Mouse (Mus musculus): ENCODE data around the gene Clec2l. TPM values are rescaled to one million over a fixed set of nuclear protein-coding genes. Genes with fewer than 3 reads are reported as not detected.
"Not testable (repeated sequence)": the region's sequence is repeated elsewhere in the genome, so short reads cannot be mapped to it uniquely, and the experiment has no call there.

Clec2l gene
- polyA plus RNA-seq, 1 experiment from 2014 or later: 3.3 TPM

DNA sequence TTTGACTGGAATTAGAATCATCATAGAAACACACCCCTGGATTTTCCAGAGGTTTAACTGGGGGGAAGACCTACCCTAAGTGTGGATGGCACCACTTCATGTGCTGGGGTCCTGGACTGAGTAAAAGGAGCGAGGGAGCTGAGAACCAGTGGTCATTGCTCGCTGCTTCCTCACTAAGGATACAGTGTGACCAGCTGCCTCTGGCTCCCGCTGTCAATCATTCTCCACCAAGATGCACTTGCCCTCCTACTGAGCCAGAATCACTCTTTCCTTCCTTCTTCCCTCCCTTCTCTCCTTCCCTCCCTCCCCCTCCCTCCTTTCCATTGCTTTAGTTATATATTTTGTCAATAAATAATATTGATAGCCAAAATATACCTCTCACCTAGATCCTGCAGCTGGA is 19.8 kb upstream of the Clec2l start:
- DNase-seq (ENCODE audit: low spot score) (no peak), ATAC-seq (ENCODE audit: low read depth) (no peak)
- Histone ChIP-seq H3K4me3 (ENCODE audit: low read depth, low read length) (no peak overlapping the region), H3K4me1 (ENCODE audit: control insufficient read depth, insufficient read depth, low read length) (peaks cover 7% of the 10 kb centered on the region), H3K36me3 (ENCODE audit: control insufficient read depth, insufficient read depth, low read length) (no peaks in the 10 kb centered on the region), H3K27ac (replicated peaks; ENCODE audit: low read depth, low read length) (no peak overlapping the region), H3K9me3 (ENCODE audit: control insufficient read depth, low read length) (no peaks in the 10 kb centered on the region), H3K4me2 (ENCODE audit: low read depth, low read length) (no peak overlapping the region), H3K9ac (ENCODE audit: low read depth, low read length) (no peak overlapping the region), H3K27me3 (replicated peaks; ENCODE audit: control insufficient read depth, insufficient read depth, low read length) (peaks cover 27% of the 10 kb centered on the region)
- 73% methylated on average over 3 of the region's 3 CpGs for WGBS

DNA sequence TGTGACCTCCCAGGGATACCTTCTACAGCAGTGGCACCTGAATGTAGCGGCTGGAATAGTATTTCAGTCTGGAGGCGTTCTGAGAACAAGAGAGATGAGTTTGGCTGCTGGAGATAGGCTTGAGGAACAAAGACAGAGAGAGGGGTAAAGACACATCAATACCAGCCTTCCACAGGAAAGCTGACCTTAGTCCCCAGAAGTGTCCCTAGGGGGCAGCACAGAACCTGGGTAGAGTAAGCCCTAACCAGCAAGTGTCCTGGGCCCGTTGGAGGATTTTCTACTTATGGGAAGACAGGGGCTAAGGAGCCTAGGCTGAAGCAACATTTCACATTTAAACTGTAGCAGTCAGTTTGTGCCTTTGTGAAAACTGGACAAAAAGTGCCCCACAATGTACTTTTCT is 13.3 kb upstream of the Clec2l start:
- H3K4me1 ChIP-seq (ENCODE audit: control insufficient read depth, insufficient read depth, low read length): no peaks in the 10 kb centered on the region
- H3K4me3 ChIP-seq (ENCODE audit: low read depth, low read length): no peak overlapping the region
- no peaks in the 10 kb centered on the region for H3K9me3 ChIP-seq (ENCODE audit: control insufficient read depth, low read length)
- WGBS: 59% methylated on average over 3 of the region's 3 CpGs
- no peak for DNase-seq (ENCODE audit: low spot score)
- ATAC-seq (ENCODE audit: low read depth): no peak
- no peaks in the 10 kb centered on the region for H3K27me3 ChIP-seq (replicated peaks; ENCODE audit: control insufficient read depth, insufficient read depth, low read length)
- H3K27ac ChIP-seq (replicated peaks; ENCODE audit: low read depth, low read length): no peak overlapping the region
- H3K9ac ChIP-seq (ENCODE audit: low read depth, low read length): no peak overlapping the region
- no peaks in the 10 kb centered on the region for H3K36me3 ChIP-seq (ENCODE audit: control insufficient read depth, insufficient read depth, low read length)
- H3K4me2 ChIP-seq (ENCODE audit: low read depth, low read length): no peak overlapping the region

- no peaks in the 10 kb centered on the region for H3K36me3 ChIP-seq (ENCODE audit: control insufficient read depth, insufficient read depth, low read length)
- peak; percentile 70 for ATAC-seq (ENCODE audit: low read depth)
- no peak overlapping the region for H3K4me2 ChIP-seq (ENCODE audit: low read depth, low read length)
- no peak overlapping the region for H3K4me3 ChIP-seq (ENCODE audit: low read depth, low read length)
- DNase-seq (ENCODE audit: low spot score): peak; percentile 76
- H3K9me3 ChIP-seq (ENCODE audit: control insufficient read depth, low read length): no peaks in the 10 kb centered on the region
- H3K27me3 ChIP-seq (replicated peaks; ENCODE audit: control insufficient read depth, insufficient read depth, low read length): no peaks in the 10 kb centered on the region
- WGBS: 37% methylated on average over 14 of the region's 14 CpGs
- H3K27ac ChIP-seq (replicated peaks; ENCODE audit: low read depth, low read length): no peak overlapping the region
- no peaks in the 10 kb centered on the region for H3K4me1 ChIP-seq (ENCODE audit: control insufficient read depth, insufficient read depth, low read length)
- no peak overlapping the region for H3K9ac ChIP-seq (ENCODE audit: low read depth, low read length)
These were observed 12.5 kb upstream of the Clec2l start for GRCm38 (mm10) chr6:38650263-38650937.

GRCm38 (mm10) chr6:38661626-38662025 is 1.2 kb upstream of the Clec2l start:
- ATAC-seq (ENCODE audit: low read depth): no peak
- DNase-seq (ENCODE audit: low spot score): no peak
- H3K9me3 ChIP-seq (ENCODE audit: control insufficient read depth, low read length): no peaks in the 10 kb centered on the region
- no peak overlapping the region for H3K9ac ChIP-seq (ENCODE audit: low read depth, low read length)
- no peaks in the 10 kb centered on the region; the same call in 1 of the 2 replicates for H3K4me1 ChIP-seq (ENCODE audit: control insufficient read depth, insufficient read depth, low read length)
- no peak overlapping the region for H3K4me2 ChIP-seq (ENCODE audit: low read depth, low read length)
- peaks cover 8% of the 10 kb centered on the region for H3K27me3 ChIP-seq (replicated peaks; ENCODE audit: control insufficient read depth, insufficient read depth, low read length)
- no peak overlapping the region for H3K4me3 ChIP-seq (ENCODE audit: low read depth, low read length)
- H3K36me3 ChIP-seq (ENCODE audit: control insufficient read depth, insufficient read depth, low read length): no peaks in the 10 kb centered on the region
- no peak overlapping the region for H3K27ac ChIP-seq (replicated peaks; ENCODE audit: low read depth, low read length)
- WGBS: 24% methylated on average over 4 of the region's 4 CpGs

DNA sequence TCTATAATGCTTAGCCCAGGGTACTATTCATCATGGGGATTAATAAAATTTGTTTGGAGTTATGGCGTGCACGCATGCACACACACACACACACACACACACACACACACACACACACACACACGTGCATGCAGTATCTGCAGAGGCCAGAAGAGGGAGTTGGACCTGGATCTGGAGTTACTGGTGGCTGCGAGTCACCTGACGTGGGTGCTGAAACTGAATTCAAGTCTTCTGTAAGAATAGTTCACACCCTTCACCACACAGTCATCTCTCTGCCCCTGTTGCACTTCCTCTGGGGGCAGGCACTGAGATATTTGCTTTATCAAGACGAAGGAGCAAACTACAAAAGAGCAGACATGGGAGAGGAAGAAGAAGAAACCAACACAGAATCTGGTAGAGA is 6.7 kb downstream of the Clec2l start:
- ATAC-seq (ENCODE audit: low read depth): no peak
- DNase-seq (ENCODE audit: low spot score): no peak
- no peak overlapping the region for H3K27ac ChIP-seq (replicated peaks; ENCODE audit: low read depth, low read length)
- H3K4me3 ChIP-seq (ENCODE audit: low read depth, low read length): no peak overlapping the region
- H3K4me2 ChIP-seq (ENCODE audit: low read depth, low read length): no peak overlapping the region
- WGBS: 63% methylated on average over 6 of the region's 6 CpGs
- no peaks in the 10 kb centered on the region for H3K36me3 ChIP-seq (ENCODE audit: control insufficient read depth, insufficient read depth, low read length)
- no peaks in the 10 kb centered on the region for H3K4me1 ChIP-seq (ENCODE audit: control insufficient read depth, insufficient read depth, low read length)
- H3K9me3 ChIP-seq (ENCODE audit: control insufficient read depth, low read length): no peaks in the 10 kb centered on the region
- H3K9ac ChIP-seq (ENCODE audit: low read depth, low read length): no peak overlapping the region
- no peaks in the 10 kb centered on the region for H3K27me3 ChIP-seq (replicated peaks; ENCODE audit: control insufficient read depth, insufficient read depth, low read length)

DNA sequence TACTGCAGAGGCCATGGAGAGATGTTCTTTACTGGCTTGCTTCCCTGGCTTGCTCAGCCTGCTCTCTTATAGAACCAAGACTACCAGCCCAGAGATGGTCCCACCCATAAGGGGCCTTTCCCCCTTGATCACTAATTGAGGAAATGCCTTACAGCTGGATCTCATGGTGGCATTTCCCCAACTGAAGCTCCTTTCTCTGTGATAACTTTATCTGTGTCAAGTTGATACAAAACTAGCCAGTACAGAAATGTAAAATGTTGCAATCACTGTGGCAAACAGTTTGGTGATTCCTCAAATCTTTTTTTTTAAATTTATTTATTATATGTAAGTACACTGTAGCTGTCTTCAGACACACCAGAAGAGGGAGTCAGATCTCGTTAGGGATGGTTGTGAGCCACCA is 7.6 kb downstream of the Clec2l start:
- H3K27ac ChIP-seq (replicated peaks; ENCODE audit: low read depth, low read length); H3K4me3 ChIP-seq (ENCODE audit: low read depth, low read length); H3K9me3 ChIP-seq (ENCODE audit: control insufficient read depth, low read length); H3K4me2 ChIP-seq (ENCODE audit: low read depth, low read length); DNase-seq (ENCODE audit: low spot score); H3K36me3 ChIP-seq (ENCODE audit: control insufficient read depth, insufficient read depth, low read length); ATAC-seq (ENCODE audit: low read depth); H3K9ac ChIP-seq (ENCODE audit: low read depth, low read length); H3K4me1 ChIP-seq (ENCODE audit: control insufficient read depth, insufficient read depth, low read length); H3K27me3 ChIP-seq (replicated peaks; ENCODE audit: control insufficient read depth, insufficient read depth, low read length): not testable (repeated sequence)
- 82% methylated on average over 1 of the region's 1 CpGs for WGBS

DNA sequence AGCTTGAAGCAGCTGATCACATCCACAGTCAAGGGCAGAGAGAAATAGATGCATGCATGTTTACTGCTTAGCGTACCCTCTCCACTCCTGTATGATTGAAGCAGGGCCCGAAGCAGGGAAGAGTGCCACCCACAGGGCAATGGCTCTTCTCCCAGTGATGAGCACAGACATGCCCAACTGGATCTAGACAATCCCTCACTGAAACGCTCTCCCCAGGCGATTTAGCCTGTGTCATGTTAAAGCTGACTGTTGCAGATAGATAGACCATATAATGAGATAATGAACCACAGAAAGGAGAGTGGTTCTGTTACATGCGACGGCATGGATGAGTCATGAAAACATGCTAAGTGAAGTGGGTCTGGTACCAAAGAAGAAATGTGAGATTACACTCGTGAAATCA is 8.4 kb downstream of the Clec2l start:
- Histone ChIP-seq H3K4me2 (ENCODE audit: low read depth, low read length) (no peak overlapping the region), H3K4me3 (ENCODE audit: low read depth, low read length) (no peak overlapping the region), H3K4me1 (ENCODE audit: control insufficient read depth, insufficient read depth, low read length) (no peaks in the 10 kb centered on the region), H3K9me3 (ENCODE audit: control insufficient read depth, low read length) (no peaks in the 10 kb centered on the region), H3K27me3 (replicated peaks; ENCODE audit: control insufficient read depth, insufficient read depth, low read length) (no peaks in the 10 kb centered on the region), H3K9ac (ENCODE audit: low read depth, low read length) (no peak overlapping the region), H3K36me3 (ENCODE audit: control insufficient read depth, insufficient read depth, low read length) (no peaks in the 10 kb centered on the region), H3K27ac (replicated peaks; ENCODE audit: low read depth, low read length) (no peak overlapping the region)
- 76% methylated on average over 7 of the region's 7 CpGs for WGBS
- DNase-seq (ENCODE audit: low spot score): no peak
- no peak for ATAC-seq (ENCODE audit: low read depth)

- H3K4me3 ChIP-seq (ENCODE audit: low read depth, low read length): no peak overlapping the region
- H3K27me3 ChIP-seq (replicated peaks; ENCODE audit: control insufficient read depth, insufficient read depth, low read length): no peaks in the 10 kb centered on the region
- H3K4me2 ChIP-seq (ENCODE audit: low read depth, low read length): no peak overlapping the region
- no peaks in the 10 kb centered on the region for H3K4me1 ChIP-seq (ENCODE audit: control insufficient read depth, insufficient read depth, low read length)
- no peak for ATAC-seq (ENCODE audit: low read depth)
- H3K9ac ChIP-seq (ENCODE audit: low read depth, low read length): no peak overlapping the region
- WGBS: 88% methylated on average over 3 of the region's 3 CpGs
- no peaks in the 10 kb centered on the region for H3K9me3 ChIP-seq (ENCODE audit: control insufficient read depth, low read length)
- no peaks in the 10 kb centered on the region for H3K36me3 ChIP-seq (ENCODE audit: control insufficient read depth, insufficient read depth, low read length)
- no peak overlapping the region for H3K27ac ChIP-seq (replicated peaks; ENCODE audit: low read depth, low read length)
- DNase-seq (ENCODE audit: low spot score): no peak
These were observed 9.1 kb downstream of the Clec2l start for GRCm38 (mm10) chr6:38672011-38672410.

GRCm38 (mm10) chr6:38676217-38676616 is 13.3 kb downstream of the Clec2l start:
- H3K4me1 ChIP-seq (ENCODE audit: control insufficient read depth, insufficient read depth, low read length): no peaks in the 10 kb centered on the region
- no peak for DNase-seq (ENCODE audit: low spot score)
- H3K27me3 ChIP-seq (replicated peaks; ENCODE audit: control insufficient read depth, insufficient read depth, low read length): no peaks in the 10 kb centered on the region
- H3K9me3 ChIP-seq (ENCODE audit: control insufficient read depth, low read length): no peaks in the 10 kb centered on the region
- no peak overlapping the region for H3K4me2 ChIP-seq (ENCODE audit: low read depth, low read length)
- H3K27ac ChIP-seq (replicated peaks; ENCODE audit: low read depth, low read length): no peak overlapping the region
- no peak overlapping the region for H3K4me3 ChIP-seq (ENCODE audit: low read depth, low read length)
- no peaks in the 10 kb centered on the region for H3K36me3 ChIP-seq (ENCODE audit: control insufficient read depth, insufficient read depth, low read length)
- 83% methylated on average over 6 of the region's 6 CpGs for WGBS
- no peak for ATAC-seq (ENCODE audit: low read depth)
- no peak overlapping the region for H3K9ac ChIP-seq (ENCODE audit: low read depth, low read length)
